Mouse (Mus musculus): ENCODE measurements around the gene Hnrnpdl.

DNA sequence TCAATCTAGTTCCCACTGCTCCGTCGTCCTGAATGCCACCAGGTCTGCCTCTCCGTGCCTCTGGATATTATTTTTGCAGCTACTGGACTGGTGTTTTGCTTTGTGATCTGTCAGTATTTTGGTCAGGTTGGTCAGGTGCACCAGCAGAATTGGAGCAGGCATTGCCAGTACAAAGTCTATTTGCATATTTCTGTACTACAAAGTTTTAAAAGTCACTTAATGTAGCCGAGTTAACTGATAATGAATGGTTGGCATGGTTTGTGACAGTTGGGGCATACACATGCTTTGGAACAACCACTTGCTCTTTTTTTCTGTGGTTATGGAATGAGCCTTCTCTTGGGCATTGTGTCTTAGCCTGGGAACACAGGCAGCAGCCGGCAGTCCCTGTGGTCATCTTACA is 5.2 kb upstream of the Hnrnpdl start:
- no peak for TF ChIP-seq CTCF (IDR thresholded peaks at IDR 0.05; ENCODE audit: borderline replicate concordance, insufficient read depth, low read depth, low read length)
- no peak for TF ChIP-seq POLR2A (IDR thresholded peaks at IDR 0.05; ENCODE audit: borderline replicate concordance, insufficient read depth, low read length)
